Mouse (Mus musculus): Measurements from ENCODE around the gene BC048562.

DNA sequence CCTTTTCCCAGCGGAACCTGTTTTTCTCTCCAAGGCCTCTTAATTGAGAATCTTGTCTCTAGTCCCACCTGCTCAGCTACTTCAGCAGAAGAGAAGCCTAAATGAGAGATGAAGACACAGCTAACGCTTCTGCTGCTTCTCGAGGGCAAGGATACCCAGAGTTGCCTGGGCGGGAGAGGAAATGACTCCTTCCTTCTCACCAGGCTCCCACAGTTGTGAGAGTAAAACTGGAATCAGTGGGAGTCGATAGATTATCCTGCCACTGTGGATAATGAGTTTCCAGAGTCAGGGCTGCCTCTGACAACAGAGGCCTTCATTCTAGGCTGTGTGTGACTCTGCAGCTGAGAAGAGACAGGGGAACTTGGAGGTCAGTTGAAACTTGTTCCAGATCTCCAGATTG is 4.2 kb downstream of the BC048562 start:
- TF ChIP-seq POLR2A (IDR thresholded peaks at IDR 0.05; ENCODE audit: control insufficient read depth, extremely low read depth, insufficient read depth, low read length, poor library complexity) (no peak), CTCF (IDR thresholded peaks at IDR 0.05; ENCODE audit: borderline replicate concordance, control insufficient read depth, extremely low read depth, insufficient read depth, low read length, poor library complexity) (no peak)

All from thymus, adult 2 months (tissue).